Mouse (Mus musculus): ENCODE measurements at regions not wholly inside any gene's neighbourhood (a gene's known extent, or its start where the extent isn't known, plus 50 kb on each side); places are given as distances from the start of the nearest gene placed in this dataset.

- H3K9me3 ChIP-seq (replicated peaks): no peaks in the 10 kb centered on the region
- WGBS: 78% methylated on average over 9 of the region's 9 CpGs
- H3K36me3 ChIP-seq: no peaks in the 10 kb centered on the region
- no peaks in the 10 kb centered on the region for H3K4me1 ChIP-seq
- H3K4me2 ChIP-seq (replicated peaks): no peak overlapping the region
- H3K4me3 ChIP-seq: no peak overlapping the region
- no peak overlapping the region for H3K9ac ChIP-seq
- no peaks in the 10 kb centered on the region for H3K27me3 ChIP-seq
- no peak for ATAC-seq (ENCODE audit: low FRiP score)
- no peak overlapping the region for H3K27ac ChIP-seq
Measured at GRCm38 (mm10) chr5:74121861-74122630, 53.8 kb upstream of the Usp46 start.

- no peaks in the 10 kb centered on the region for H3K36me3 ChIP-seq
- peak; percentile 88 for ATAC-seq (ENCODE audit: low FRiP score)
- H3K9ac ChIP-seq: 0 out of 2 replicates have a peak overlapping the region, but pooled peaks have one; percentile 35
- H3K27ac ChIP-seq: no peak overlapping the region
- peak overlapping the region; percentile 31 for H3K4me3 ChIP-seq
- H3K9me3 ChIP-seq (replicated peaks): 0 out of 2 replicates have a peak, but pooled peaks cover 3% of the 10 kb centered on the region
- WGBS: 60% methylated on average over 32 of the region's 32 CpGs
- H3K4me1 ChIP-seq: no peaks in the 10 kb centered on the region
- H3K4me2 ChIP-seq (replicated peaks): peak overlapping the region; percentile 41
- H3K27me3 ChIP-seq: no peaks in the 10 kb centered on the region
Measured at GRCm38 (mm10) chr5:74126015-74126896, 58.0 kb upstream of the Usp46 start.

GRCm38 (mm10) chr5:74127518-74127917 is 59.3 kb upstream of the Usp46 start:
- Histone ChIP-seq H3K36me3 (no peaks in the 10 kb centered on the region), H3K4me3 (no peak overlapping the region), H3K27ac (no peak overlapping the region), H3K9me3 (replicated peaks) (0 out of 2 replicates have a peak, but pooled peaks cover 3% of the 10 kb centered on the region), H3K27me3 (no peaks in the 10 kb centered on the region), H3K4me1 (no peaks in the 10 kb centered on the region), H3K4me2 (replicated peaks) (no peak overlapping the region), H3K9ac (no peak overlapping the region)
- ATAC-seq (ENCODE audit: low FRiP score): no peak
- WGBS: 93% methylated on average over 6 of the region's 6 CpGs

GRCm38 (mm10) chr5:74129636-74130035 is 61.4 kb upstream of the Usp46 start:
- Histone ChIP-seq H3K36me3 (no peaks in the 10 kb centered on the region), H3K9ac (no peak overlapping the region), H3K4me2 (replicated peaks) (no peak overlapping the region), H3K4me1 (no peaks in the 10 kb centered on the region), H3K4me3 (no peak overlapping the region), H3K27me3 (no peaks in the 10 kb centered on the region), H3K27ac (no peak overlapping the region), H3K9me3 (replicated peaks) (0 out of 2 replicates have a peak, but pooled peaks cover 3% of the 10 kb centered on the region)
- no peak for ATAC-seq (ENCODE audit: low FRiP score)

- WGBS: 66% methylated on average over 8 of the region's 8 CpGs
- H3K36me3 ChIP-seq: no peaks in the 10 kb centered on the region
- no peak overlapping the region for H3K4me3 ChIP-seq
- H3K9me3 ChIP-seq (replicated peaks): 0 out of 2 replicates have a peak, but pooled peaks cover 3% of the 10 kb centered on the region
- no peaks in the 10 kb centered on the region for H3K27me3 ChIP-seq
- no peak overlapping the region for H3K4me2 ChIP-seq (replicated peaks)
- no peak overlapping the region for H3K9ac ChIP-seq
- H3K27ac ChIP-seq: no peak overlapping the region
- no peak for ATAC-seq (ENCODE audit: low FRiP score)
- no peaks in the 10 kb centered on the region for H3K4me1 ChIP-seq
Measured at GRCm38 (mm10) chr5:74132671-74133070, 62.4 kb upstream of the Rasl11b start.

GRCm38 (mm10) chr5:74136377-74136776 is 58.7 kb upstream of the Rasl11b start:
- WGBS: 75% methylated on average over 5 of the region's 5 CpGs
- Histone ChIP-seq H3K9me3 (replicated peaks) (no peaks in the 10 kb centered on the region), H3K36me3 (no peaks in the 10 kb centered on the region), H3K4me3 (no peak overlapping the region), H3K4me2 (replicated peaks) (no peak overlapping the region), H3K27ac (no peak overlapping the region), H3K27me3 (no peaks in the 10 kb centered on the region), H3K9ac (no peak overlapping the region), H3K4me1 (no peaks in the 10 kb centered on the region)
- no peak for ATAC-seq (ENCODE audit: low FRiP score)

- ATAC-seq (ENCODE audit: low FRiP score): no peak
- Histone ChIP-seq H3K27me3 (no peaks in the 10 kb centered on the region), H3K4me2 (replicated peaks) (no peak overlapping the region), H3K36me3 (no peaks in the 10 kb centered on the region), H3K27ac (no peak overlapping the region), H3K4me1 (no peaks in the 10 kb centered on the region), H3K9ac (no peak overlapping the region), H3K4me3 (no peak overlapping the region), H3K9me3 (replicated peaks) (no peaks in the 10 kb centered on the region)
- WGBS: 64% methylated on average over 5 of the region's 5 CpGs
Measured at GRCm38 (mm10) chr5:74136868-74137439, 58.1 kb upstream of the Rasl11b start.

- ATAC-seq (ENCODE audit: low FRiP score): no peak
- WGBS: 94% methylated on average over 4 of the region's 4 CpGs
- Histone ChIP-seq H3K27me3 (no peaks in the 10 kb centered on the region), H3K9ac (no peak overlapping the region), H3K9me3 (replicated peaks) (no peaks in the 10 kb centered on the region), H3K4me3 (no peak overlapping the region), H3K27ac (no peak overlapping the region), H3K4me1 (no peaks in the 10 kb centered on the region), H3K4me2 (replicated peaks) (no peak overlapping the region), H3K36me3 (no peaks in the 10 kb centered on the region)
Measured at GRCm38 (mm10) chr5:74143994-74144393, 51.1 kb upstream of the Rasl11b start.

- Histone ChIP-seq H3K36me3 (no peaks in the 10 kb centered on the region), H3K9me3 (replicated peaks) (no peaks in the 10 kb centered on the region), H3K9ac (no peak overlapping the region), H3K27ac (no peak overlapping the region), H3K4me2 (replicated peaks) (no peak overlapping the region), H3K4me3 (no peak overlapping the region), H3K27me3 (no peaks in the 10 kb centered on the region), H3K4me1 (no peaks in the 10 kb centered on the region)
- WGBS: 88% methylated on average over 5 of the region's 5 CpGs
- ATAC-seq (ENCODE audit: low FRiP score): no peak
Measured at GRCm38 (mm10) chr5:74144765-74145164, 50.3 kb upstream of the Rasl11b start.
